Mouse (Mus musculus): Measurements from ENCODE around the gene Grm1.

Gene Grm1

DNA sequence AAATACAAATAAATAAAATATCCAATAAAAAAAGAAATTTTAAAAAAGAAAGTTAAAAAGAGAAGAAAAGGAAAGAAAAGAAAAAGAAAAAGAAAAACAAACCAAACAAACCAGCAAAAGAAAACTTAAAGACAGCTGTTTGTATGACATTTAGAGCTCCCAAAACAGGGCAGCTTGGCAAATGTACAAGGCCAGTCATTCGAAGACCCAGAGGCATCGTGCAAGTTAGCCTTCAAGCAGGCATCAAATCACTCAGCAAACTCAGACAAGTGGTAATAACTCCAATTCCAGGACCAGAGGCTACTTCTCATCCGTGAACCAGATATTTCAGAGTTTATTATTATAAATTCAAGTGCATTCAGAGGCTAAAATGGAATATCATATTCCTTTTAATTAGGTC lies 355.7 kb downstream of the Grm1 start:
- DNase-seq (ENCODE audit: low read depth, low spot score), result no peak

DNA sequence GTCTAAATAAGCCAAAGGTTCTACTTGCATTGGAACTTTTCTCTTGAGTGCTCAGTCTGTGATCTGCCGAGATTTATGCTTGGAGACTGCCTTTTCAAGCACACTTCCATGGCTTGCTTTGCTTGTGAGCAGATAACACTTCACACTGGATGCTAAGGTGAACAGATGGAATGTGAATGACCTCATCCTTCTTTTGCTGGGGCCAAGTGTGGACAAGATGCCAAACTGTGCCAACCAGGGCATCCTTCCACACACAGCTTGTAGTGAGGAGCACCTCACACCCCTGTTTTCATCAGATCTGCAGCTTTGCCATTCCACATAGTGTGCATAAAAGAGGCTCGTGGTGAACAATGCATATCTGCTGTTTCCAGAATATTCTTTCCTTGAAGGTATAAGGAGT lies 371.3 kb downstream of the Grm1 start:
- no peak for DNase-seq (ENCODE audit: low read depth, low spot score)

DNA sequence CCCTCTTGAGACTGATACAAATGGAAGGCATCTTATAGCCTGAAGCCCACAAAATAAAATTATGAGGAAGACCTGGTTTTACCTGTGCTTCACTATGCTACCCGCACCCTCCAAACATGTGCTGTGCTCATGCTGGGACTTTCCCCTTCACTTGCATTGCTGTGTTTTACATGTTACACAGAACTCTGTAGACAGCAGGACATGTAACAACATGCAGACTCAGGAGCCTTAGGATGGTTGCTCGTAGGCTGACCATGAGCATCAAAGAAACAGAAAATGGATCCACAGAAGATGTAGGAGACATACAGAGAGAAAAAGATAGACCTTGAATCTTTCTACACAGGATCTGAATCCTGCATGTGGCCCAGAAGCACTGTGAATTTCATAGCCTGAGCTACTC lies 371.8 kb downstream of the Grm1 start:
- DNase-seq (ENCODE audit: low read depth, low spot score), result no peak

DNA sequence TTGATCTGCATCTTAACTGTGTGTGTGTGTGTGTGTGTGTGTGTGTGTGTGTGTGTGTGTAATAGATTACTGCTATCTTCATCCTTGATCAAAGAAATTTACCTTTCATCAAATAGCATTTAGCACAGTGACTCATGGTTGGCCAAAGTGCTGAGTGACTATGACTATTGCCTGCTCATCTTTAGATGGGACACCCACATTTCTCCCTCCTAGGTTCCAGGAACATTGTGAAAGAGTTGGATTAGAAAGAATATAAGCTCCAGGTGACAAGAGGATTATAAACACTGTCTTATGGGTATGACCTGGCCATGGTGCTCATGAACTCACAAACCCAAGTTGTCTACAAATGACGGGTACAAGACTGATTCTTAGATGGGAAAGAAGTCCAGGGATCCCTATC lies 374.1 kb downstream of the Grm1 start:
- DNase-seq (ENCODE audit: low read depth, low spot score), result no peak

DNA sequence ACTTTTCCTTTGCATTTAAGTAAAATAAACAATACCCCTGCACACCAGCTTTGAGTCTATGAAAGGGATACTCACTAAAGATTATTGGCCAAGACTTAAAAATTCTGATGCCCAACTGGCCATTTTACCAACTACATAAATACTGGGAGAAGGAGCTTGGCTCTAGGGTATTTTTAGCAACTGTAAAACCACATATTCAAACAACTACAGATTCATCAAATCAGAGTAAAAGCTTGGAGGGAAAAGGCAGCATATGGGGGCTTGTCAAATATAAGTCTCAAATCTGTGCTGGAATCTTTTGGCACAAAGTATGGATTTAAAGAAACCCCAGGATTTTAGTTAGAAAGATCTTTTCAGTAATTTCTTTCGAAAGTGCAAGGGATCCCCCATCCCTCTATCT lies 380.8 kb downstream of the Grm1 start:
- no peak for DNase-seq (ENCODE audit: low read depth, low spot score)

DNA sequence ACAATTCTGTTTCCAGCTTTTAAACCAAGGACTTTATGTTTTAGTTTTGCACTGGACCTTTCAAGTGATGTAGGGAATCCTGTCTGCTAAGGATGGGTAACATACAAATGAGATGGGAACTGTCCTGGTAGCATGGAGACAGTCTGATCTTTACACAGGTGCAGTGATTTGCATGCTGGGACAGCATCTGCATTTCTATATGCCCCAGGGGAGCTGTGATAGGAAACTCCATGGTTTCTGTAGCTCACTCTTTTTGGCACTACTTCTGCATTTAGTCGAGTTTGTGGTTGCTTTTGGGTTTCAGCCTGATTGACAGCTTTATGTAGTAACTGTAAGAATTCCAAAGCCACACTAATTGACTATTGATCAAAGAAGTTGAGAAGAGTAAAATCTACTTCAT lies 381.3 kb downstream of the Grm1 start:
- no peak for DNase-seq (ENCODE audit: low read depth, low spot score)

DNA sequence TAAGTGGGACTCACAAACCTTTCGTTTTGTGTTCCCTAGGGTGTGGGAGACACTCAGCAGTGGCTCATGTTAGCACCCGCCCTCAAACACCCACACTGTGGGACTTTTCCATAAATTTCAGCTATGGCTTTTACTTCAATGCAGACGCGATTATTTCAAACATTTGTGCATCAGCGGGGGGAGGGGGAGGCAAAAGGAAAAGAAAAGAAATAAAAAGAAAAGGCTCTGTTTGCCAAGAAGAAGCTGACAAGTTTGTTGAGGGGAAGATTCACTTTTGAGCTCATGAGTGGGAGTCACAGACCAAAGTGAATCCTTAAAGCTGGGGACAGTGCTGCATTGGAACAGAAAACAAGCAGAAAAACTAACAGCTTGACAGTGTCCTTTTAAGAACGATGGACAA lies 384.7 kb downstream of the Grm1 start:
- DNase-seq (ENCODE audit: low read depth, low spot score), result no peak

DNA sequence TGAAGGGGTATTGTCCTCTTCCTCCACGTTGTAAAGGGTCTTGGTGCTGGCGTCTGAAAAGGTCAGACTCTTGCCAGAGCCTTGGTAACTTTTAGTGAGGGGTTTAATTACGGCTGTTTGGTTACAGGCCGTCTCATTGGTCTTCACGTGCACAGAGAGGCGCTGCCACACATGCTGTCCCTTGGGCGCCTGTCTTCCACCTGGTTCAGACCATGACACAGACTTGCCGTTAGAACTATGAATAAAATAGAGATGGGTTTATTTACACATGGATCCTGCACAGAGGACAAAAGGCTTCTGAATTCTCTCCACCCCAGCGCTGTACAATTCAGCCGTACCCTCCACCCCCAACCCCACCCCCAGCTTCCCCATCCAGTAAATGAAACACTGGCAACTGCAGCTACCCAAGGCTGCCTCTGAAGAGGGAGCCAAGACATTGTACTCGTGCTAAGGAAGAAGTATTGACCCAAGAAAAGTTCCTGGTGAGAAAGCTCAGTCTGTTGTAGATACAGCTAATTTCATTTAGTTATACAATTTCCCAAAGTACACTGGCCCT lies 392.4 kb downstream of the Grm1 start:
- DNase-seq (ENCODE audit: low read depth, low spot score), result no peak

DNA sequence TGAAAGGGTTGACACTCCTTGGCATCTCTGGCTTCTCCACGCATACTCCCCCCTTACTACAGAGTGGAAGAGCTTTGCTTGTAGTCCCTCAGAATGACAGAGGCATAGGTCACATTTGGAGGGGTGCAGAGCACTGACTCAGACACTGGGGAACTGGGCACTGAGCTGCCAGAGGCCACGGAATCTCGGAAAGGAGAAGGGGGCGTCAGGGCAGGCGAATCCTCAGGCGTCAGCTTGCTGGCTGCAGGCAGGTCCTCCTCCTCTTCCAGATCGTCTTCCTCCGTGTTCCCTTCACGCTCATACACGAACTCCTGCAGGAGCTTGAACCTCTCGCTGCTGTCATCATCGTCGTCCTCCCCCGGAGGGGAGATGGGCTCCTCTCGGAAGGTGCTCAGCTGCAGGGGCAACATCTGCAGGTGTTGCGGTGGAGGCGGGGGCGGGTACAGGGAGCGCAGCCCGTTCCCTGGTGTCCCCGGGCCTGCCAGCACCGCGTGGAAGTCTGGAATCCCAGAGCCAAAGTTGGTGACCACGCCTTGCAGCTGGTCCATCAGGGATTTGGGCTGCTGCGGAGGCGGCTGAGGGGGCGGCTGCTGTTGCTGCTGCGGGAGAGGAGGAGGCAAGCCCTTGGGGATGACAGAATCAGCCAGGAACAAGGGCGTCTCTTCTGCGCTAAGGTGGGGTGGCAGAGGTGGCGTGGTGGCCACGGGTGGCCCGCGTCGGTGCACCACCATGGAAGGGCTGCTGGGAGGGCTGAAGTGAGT lies 393.1 kb downstream of the Grm1 start:
- peak; percentile 17 for DNase-seq (ENCODE audit: low read depth, low spot score)

DNA sequence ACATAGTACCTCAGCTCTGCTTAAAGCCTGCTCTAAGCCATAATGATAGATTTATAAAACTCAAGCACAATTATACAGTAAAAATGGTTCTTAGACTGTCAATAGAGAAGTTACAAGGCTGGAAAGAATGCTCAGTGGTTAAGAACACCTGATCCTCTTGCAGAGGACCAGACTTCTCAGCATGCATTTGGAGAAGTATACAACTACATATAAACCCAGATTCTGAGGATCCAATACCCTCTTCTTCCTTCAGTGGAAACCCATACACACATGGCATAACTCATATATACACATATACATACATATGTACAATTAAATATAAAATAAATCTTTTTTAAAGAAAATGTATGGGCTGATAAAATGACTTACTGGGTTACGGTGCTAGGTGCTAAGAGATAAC lies 401.1 kb downstream of the Grm1 start, which contains the start of gene Gm10944:
Gene Gm10944 (plus strand): TSS at position 301 of the 400 bp plus-strand sequence.
- no peak for DNase-seq (ENCODE audit: low read depth, low spot score)

DNA sequence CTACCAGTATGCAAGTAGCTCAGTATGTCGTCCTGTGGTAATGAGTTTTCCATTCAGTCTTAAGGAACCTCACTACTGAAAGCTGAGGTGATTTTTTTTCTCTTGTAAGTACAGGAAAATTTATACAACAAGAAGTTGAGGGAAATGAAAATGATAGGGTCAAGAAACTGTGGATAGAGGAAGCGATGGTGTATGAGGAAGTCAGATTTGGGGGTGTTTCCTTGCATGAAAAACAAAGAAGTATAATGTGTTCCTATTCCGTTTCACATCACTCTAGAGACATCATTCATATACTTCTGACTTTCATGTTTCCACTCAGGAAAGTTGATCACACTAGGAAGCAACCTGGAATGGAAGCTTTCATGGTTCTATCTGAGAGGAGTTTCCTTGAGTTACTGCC lies 422.2 kb downstream of the Grm1 start:
- DNase-seq (ENCODE audit: low read depth, low spot score), result no peak

DNA sequence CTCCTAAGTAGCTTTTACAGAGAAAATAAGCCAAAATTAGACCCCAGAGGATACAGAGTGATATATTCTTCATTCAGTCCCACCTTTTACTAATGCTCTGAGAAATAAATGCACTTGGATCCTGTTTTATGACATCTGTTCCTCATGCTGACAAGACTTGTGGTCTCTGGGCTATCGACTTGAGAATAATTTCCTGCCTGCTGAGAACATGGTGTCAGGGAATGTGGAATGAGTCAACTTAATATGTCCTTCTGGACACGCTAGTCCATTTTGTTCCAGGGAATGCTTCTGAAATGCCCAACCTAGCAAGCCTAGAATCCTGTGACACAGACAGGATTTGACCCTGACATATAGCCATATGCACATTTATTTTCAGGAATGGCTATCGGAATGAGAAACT lies 423.0 kb downstream of the Grm1 start:
- no peak for DNase-seq (ENCODE audit: low read depth, low spot score)

DNA sequence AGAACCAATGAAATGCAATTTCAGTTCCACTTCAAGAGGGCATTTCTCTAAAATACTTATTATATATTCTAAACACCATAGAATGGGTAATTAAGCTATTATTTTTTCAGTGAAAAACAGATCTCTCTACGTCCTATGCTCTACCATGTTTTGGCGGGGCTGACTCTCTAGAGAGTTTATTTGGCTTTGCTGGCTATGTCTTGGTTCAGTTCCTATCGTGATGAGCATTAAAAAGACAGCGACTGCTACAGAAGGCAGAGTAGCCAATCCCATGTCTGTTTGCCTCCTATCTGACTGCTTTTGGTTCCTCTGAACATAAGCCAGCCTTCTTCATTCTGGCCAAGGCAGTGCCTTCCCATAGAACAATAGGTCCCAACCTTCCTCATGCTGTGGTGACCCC lies 425.5 kb downstream of the Grm1 start:
- no peak for DNase-seq (ENCODE audit: low read depth, low spot score)

DNA sequence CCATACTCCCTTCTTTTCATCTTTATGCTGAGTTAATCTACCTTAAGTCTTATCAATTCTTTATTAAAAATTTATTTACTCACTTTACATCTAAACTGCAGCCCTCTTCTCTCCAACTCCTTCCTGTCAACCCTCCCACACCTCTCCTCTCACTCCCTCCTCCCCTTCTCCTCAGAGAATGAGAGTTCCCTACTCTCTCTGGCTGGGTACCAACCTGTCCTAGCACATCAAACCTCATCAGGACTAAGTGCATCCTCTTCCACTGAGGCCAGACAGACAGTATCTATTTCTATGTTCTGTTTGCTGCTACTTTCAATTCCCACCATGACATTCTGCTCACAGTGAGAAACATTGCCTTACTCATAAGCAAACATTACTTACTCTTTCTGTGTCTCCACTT lies 426.2 kb downstream of the Grm1 start:
- DNase-seq (ENCODE audit: low read depth, low spot score), result no peak

Data from R1 (cell line).